Mouse (Mus musculus): ENCODE data around the gene Cers3.

- TF ChIP-seq CTCF (IDR thresholded peaks at IDR 0.05; ENCODE audit: borderline replicate concordance, extremely low read depth, insufficient read depth, insufficient read length): no peak
- no peak for TF ChIP-seq POLR2A (IDR thresholded peaks at IDR 0.05; ENCODE audit: borderline replicate concordance, extremely low read depth, insufficient read depth, insufficient read length, poor library complexity, severe bottlenecking)
These were observed 36.9 kb downstream of the Cers3 start for GRCm38 (mm10) chr7:66779944-66780942.
